Mouse (Mus musculus): ENCODE measurements around the gene Lrrc58. TPM values are rescaled to one million over a fixed set of nuclear protein-coding genes. Genes with fewer than 3 reads are reported as not detected.

Lrrc58 gene
- 35.0 and 37.1 TPM in 2 replicates for polyA plus RNA-seq (2015; fragmentation: Nextera tagmentation; extraction: Ambion mirVana)

GRCm38 (mm10) chr16:37867791-37868505 is at the start of gene Lrrc58:
Gene Lrrc58 (plus strand): TSS chr16:37868389.
- Histone ChIP-seq H3K9me3 (no peaks in the 10 kb centered on the region), H3K27ac (replicated peaks) (peak within 1 kb of the TSS; percentile 95), H3K36me3 (peaks cover 4% of the 10 kb centered on the region; the same call in 1 of the 2 replicates), H3K9ac (peak within 1 kb of the TSS; percentile 98), H3K4me2 (peak within 1 kb of the TSS; percentile 79), H3K27me3 (replicated peaks) (no peaks in the 10 kb centered on the region), H3K4me3 (peak within 1 kb of the TSS; percentile 87), H3K4me1 (peaks cover 29% of the 10 kb centered on the region)
- ATAC-seq (ENCODE audit: extremely low read depth, insufficient number of reproducible peaks, low FRiP score, low TSS enrichment) = peak; percentile 90
- WGBS = under 1% methylated on average over 81 of the region's 86 CpGs

DNA sequence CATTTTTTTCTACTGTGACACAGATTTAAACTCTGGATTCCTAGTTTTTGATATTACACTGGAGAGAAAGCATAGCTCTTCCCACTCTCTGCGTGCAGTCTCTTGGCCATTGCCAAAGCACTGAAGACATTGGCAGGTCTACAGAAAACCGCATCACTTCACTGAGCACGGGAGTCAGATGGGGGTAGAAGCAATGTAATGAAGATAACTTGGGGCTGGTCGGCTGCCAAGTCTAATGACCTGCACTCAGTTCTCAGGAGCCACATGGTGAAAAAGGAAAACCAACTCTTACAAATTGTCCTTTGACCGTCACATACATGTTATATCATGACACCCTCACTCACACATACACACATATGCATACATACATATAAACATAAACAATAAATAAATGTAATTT is 44.2 kb upstream of the Lrrc58 start:
- Histone ChIP-seq H3K4me2 (no peak overlapping the region), H3K4me1 (peaks cover 16% of the 10 kb centered on the region), H3K9me3 (no peaks in the 10 kb centered on the region), H3K36me3 (peaks cover 100% of the 10 kb centered on the region), H3K9ac (no peak overlapping the region), H3K27ac (replicated peaks) (no peak overlapping the region), H3K27me3 (replicated peaks) (no peaks in the 10 kb centered on the region), H3K4me3 (no peak overlapping the region)
- no peak for ATAC-seq (ENCODE audit: extremely low read depth, insufficient number of reproducible peaks, low FRiP score, low TSS enrichment)
- 43% methylated on average over 5 of the region's 5 CpGs for WGBS

DNA sequence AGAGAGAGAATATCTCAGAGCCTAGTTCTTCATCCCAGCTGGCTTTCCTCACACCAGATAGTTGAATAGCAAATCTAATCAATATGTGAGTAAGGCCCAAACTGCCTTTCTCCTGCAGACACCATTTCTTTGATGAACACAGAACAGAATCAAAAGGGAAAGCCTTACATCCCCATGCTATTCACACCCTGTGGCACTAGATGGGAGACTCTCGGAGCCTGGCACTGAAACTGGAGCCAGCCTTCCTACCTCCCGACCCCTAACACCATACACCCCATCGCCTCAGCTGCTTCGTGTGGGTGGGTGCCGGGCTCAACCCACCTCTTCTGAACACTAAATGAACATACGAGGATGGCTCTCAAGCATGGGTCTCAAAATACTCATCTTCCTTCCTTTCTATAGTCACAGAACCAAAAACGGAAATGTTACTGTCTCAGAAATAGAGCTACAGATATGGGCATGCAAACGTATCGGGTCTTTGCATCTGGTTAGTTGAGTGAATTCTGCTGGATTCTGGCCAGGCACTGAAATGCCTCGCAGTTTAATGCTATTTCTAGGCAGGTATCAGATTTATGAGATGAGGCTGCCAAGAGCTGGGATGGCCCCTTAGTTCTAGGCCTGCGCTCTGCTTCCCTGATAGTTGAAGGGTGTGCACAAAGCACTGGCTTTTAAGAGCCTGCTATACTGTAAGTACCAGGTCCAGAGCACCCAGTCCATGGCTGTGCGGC is 43.2 kb upstream of the Lrrc58 start:
- WGBS = 79% methylated on average over 12 of the region's 12 CpGs
- H3K27ac ChIP-seq (replicated peaks) = no peak overlapping the region; the same call in 1 of the 2 replicates
- no peaks in the 10 kb centered on the region for H3K27me3 ChIP-seq (replicated peaks)
- H3K4me1 ChIP-seq = peaks cover 16% of the 10 kb centered on the region
- ATAC-seq (ENCODE audit: extremely low read depth, insufficient number of reproducible peaks, low FRiP score, low TSS enrichment) = no peak
- H3K9ac ChIP-seq = no peak overlapping the region
- H3K4me2 ChIP-seq = no peak overlapping the region
- no peak overlapping the region for H3K4me3 ChIP-seq
- no peaks in the 10 kb centered on the region for H3K9me3 ChIP-seq
- peaks cover 100% of the 10 kb centered on the region for H3K36me3 ChIP-seq

DNA sequence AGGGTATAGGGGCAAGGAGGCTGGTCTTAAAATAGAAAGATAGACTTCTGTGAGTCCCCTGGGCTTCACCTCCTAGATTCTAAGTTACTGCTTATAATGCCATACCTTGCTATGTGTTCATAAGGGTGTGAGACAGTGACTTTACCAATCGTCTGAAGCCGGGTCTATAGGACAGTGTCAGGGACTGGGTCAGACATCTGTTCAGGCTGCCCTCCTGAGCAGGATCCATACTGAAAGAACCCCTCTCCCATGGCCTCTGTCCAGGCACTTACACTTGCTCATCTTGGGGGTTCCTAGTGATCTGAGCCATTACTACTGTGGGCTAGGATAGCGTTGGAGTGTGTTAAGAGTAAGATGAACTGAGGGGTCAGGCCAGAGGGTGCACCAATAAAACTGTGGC is 41.9 kb upstream of the Lrrc58 start:
- Histone ChIP-seq H3K9me3 (no peaks in the 10 kb centered on the region), H3K4me1 (peaks cover 16% of the 10 kb centered on the region), H3K36me3 (peaks cover 100% of the 10 kb centered on the region), H3K27me3 (replicated peaks) (no peaks in the 10 kb centered on the region), H3K9ac (no peak overlapping the region), H3K4me3 (no peak overlapping the region), H3K27ac (replicated peaks) (no peak overlapping the region), H3K4me2 (no peak overlapping the region)
- WGBS = 90% methylated on average over 3 of the region's 3 CpGs
- no peak for ATAC-seq (ENCODE audit: extremely low read depth, insufficient number of reproducible peaks, low FRiP score, low TSS enrichment)

DNA sequence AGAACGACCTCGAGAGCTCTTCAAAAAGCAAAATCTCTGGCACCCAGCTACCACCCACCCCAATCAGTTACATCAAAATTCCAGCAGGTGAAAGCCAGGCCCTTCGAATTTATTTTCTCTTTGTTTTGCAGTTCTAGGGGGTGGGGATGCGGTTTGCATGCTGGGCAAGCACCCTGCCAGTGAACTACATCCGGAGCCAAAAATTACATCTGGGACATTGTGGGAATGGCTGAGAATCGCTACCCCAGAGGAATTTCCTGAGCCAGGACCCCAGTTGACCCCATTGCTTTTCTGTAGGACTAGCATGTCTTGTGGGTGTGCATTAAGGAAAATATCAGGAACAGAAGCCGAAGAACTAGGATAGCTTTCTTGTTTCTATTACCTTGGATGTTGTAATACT is 37.1 kb upstream of the Lrrc58 start:
- no peak for ATAC-seq (ENCODE audit: extremely low read depth, insufficient number of reproducible peaks, low FRiP score, low TSS enrichment)
- Histone ChIP-seq H3K27ac (replicated peaks) (no peak overlapping the region), H3K4me3 (no peak overlapping the region), H3K27me3 (replicated peaks) (no peaks in the 10 kb centered on the region), H3K36me3 (peaks cover 100% of the 10 kb centered on the region), H3K9ac (no peak overlapping the region), H3K4me1 (peaks cover 4% of the 10 kb centered on the region; the same call in 1 of the 2 replicates), H3K9me3 (no peaks in the 10 kb centered on the region), H3K4me2 (no peak overlapping the region)
- WGBS = 83% methylated on average over 7 of the region's 7 CpGs

GRCm38 (mm10) chr16:37837571-37837970 is 30.6 kb upstream of the Lrrc58 start:
- H3K9ac ChIP-seq = no peak overlapping the region
- H3K27me3 ChIP-seq (replicated peaks) = no peaks in the 10 kb centered on the region
- H3K27ac ChIP-seq (replicated peaks) = no peak overlapping the region
- no peak overlapping the region for H3K4me2 ChIP-seq
- no peak overlapping the region for H3K4me3 ChIP-seq
- 68% methylated on average over 3 of the region's 3 CpGs for WGBS
- no peaks in the 10 kb centered on the region; the same call in 1 of the 2 replicates for H3K4me1 ChIP-seq
- H3K36me3 ChIP-seq = peaks cover 51% of the 10 kb centered on the region
- no peak for ATAC-seq (ENCODE audit: extremely low read depth, insufficient number of reproducible peaks, low FRiP score, low TSS enrichment)
- H3K9me3 ChIP-seq = no peaks in the 10 kb centered on the region

DNA sequence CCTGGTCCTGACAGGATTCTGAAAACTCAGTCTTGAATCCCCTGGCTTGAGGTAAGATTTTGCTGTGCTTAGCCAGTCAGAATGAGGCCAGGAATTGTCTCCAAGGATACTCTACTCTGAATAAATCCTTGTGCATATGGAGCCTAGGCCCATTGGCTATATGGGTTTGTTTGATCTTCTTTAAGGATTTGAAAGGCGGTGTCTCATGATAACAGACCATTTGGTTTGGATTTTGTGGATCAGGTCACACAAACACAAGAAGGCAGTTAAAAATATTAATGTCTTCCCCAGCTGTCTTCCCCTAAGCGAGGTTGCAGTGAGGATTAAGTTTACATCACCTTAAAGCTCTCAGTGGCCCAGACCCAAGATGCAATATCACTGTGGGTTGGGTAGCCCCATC is 25.8 kb upstream of the Lrrc58 start:
- 73% methylated on average over 2 of the region's 2 CpGs for WGBS
- Histone ChIP-seq H3K27ac (replicated peaks) (no peak overlapping the region), H3K4me2 (no peak overlapping the region), H3K4me1 (peaks cover 38% of the 10 kb centered on the region), H3K9me3 (no peaks in the 10 kb centered on the region), H3K9ac (no peak overlapping the region), H3K36me3 (peaks cover 3% of the 10 kb centered on the region), H3K4me3 (no peak overlapping the region), H3K27me3 (replicated peaks) (no peaks in the 10 kb centered on the region)
- ATAC-seq (ENCODE audit: extremely low read depth, insufficient number of reproducible peaks, low FRiP score, low TSS enrichment) = no peak

- Histone ChIP-seq H3K4me2 (no peak overlapping the region), H3K9ac (no peak overlapping the region), H3K4me1 (peaks cover 39% of the 10 kb centered on the region), H3K27ac (replicated peaks) (no peak overlapping the region), H3K9me3 (no peaks in the 10 kb centered on the region), H3K36me3 (no peaks in the 10 kb centered on the region), H3K4me3 (no peak overlapping the region), H3K27me3 (replicated peaks) (no peaks in the 10 kb centered on the region)
- WGBS = 71% methylated on average over 12 of the region's 12 CpGs
- ATAC-seq (ENCODE audit: extremely low read depth, insufficient number of reproducible peaks, low FRiP score, low TSS enrichment) = no peak
These were observed 24.4 kb upstream of the Lrrc58 start for GRCm38 (mm10) chr16:37843740-37844139.

- no peak overlapping the region for H3K4me3 ChIP-seq
- H3K9ac ChIP-seq = no peak overlapping the region
- peak overlapping the region; percentile 32 for H3K4me2 ChIP-seq
- H3K9me3 ChIP-seq = no peaks in the 10 kb centered on the region
- WGBS = 24% methylated on average over 7 of the region's 7 CpGs
- peak; percentile 51; the same call in 1 of the 2 replicates for ATAC-seq (ENCODE audit: extremely low read depth, insufficient number of reproducible peaks, low FRiP score, low TSS enrichment)
- no peaks in the 10 kb centered on the region for H3K36me3 ChIP-seq
- H3K27ac ChIP-seq (replicated peaks) = peak overlapping the region; percentile 57
- H3K4me1 ChIP-seq = peaks cover 47% of the 10 kb centered on the region
- H3K27me3 ChIP-seq (replicated peaks) = no peaks in the 10 kb centered on the region
These were observed 22.8 kb upstream of the Lrrc58 start for GRCm38 (mm10) chr16:37845202-37845925.

GRCm38 (mm10) chr16:37847081-37847480 is 21.1 kb upstream of the Lrrc58 start:
- Histone ChIP-seq H3K4me2 (no peak overlapping the region), H3K9me3 (no peaks in the 10 kb centered on the region), H3K4me1 (peaks cover 56% of the 10 kb centered on the region), H3K4me3 (no peak overlapping the region), H3K9ac (no peak overlapping the region), H3K36me3 (no peaks in the 10 kb centered on the region), H3K27me3 (replicated peaks) (no peaks in the 10 kb centered on the region), H3K27ac (replicated peaks) (no peak overlapping the region)
- no peak for ATAC-seq (ENCODE audit: extremely low read depth, insufficient number of reproducible peaks, low FRiP score, low TSS enrichment)
- 66% methylated on average over 3 of the region's 3 CpGs for WGBS

DNA sequence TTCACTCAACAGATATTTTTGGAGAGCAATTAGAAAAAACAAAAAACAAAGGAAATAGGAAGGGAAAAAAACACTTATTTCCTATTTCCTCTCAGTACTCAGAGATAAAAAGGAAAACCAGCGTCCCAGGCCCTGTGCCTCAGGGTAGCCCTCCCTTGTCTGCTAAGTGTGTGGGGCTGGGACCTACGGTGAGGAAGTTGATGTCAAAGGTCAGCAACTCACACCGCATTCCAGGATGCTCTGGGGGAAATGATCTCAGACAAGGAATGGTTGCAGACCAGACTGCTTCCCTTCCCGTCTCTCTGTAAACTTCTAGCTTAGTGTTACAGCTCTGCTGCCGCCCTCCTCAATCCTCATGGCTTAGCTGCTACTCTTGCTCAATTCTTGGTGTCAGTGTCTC is 16.8 kb upstream of the Lrrc58 start:
- no peaks in the 10 kb centered on the region for H3K36me3 ChIP-seq
- no peak overlapping the region for H3K4me3 ChIP-seq
- WGBS = 26% methylated on average over 5 of the region's 5 CpGs
- no peak overlapping the region for H3K9ac ChIP-seq
- no peaks in the 10 kb centered on the region for H3K27me3 ChIP-seq (replicated peaks)
- H3K4me2 ChIP-seq = no peak overlapping the region
- H3K4me1 ChIP-seq = peaks cover 63% of the 10 kb centered on the region
- peak; percentile 68; the same call in 1 of the 2 replicates for ATAC-seq (ENCODE audit: extremely low read depth, insufficient number of reproducible peaks, low FRiP score, low TSS enrichment)
- H3K27ac ChIP-seq (replicated peaks) = peak overlapping the region; percentile 67
- no peaks in the 10 kb centered on the region for H3K9me3 ChIP-seq
